Mouse (Mus musculus): Measurements from ENCODE around the gene Slc22a22.

- no peak for TF ChIP-seq CTCF (IDR thresholded peaks at IDR 0.05; ENCODE audit: insufficient read depth, low read depth, low read length)
- no peak for TF ChIP-seq POLR2A (IDR thresholded peaks at IDR 0.05; ENCODE audit: insufficient read depth, low read depth, low read length)
These were observed 11.4 kb downstream of the Slc22a22 start for GRCm38 (mm10) chr15:57465996-57466395.

Data from olfactory bulb, adult 2 months (tissue).